Mouse (Mus musculus) ES-E14 (cell line): ENCODE measurements around the gene Fryl.

Source experiments
- CHD2 ChIP-seq: IDR thresholded peaks from 2 replicates; pipeline ENCODE4 v1.6.1; 2014; ENCODE audit warnings: mild to moderate bottlenecking, low read depth, low read length, inconsistent platforms
- HCFC1 ChIP-seq: IDR thresholded peaks from 2 replicates; pipeline ENCODE4 v1.6.1; 2012; ENCODE audit warnings: low read length, inconsistent platforms, borderline replicate concordance; ENCODE audit not compliant: insufficient read depth
- ZC3H11A ChIP-seq: IDR thresholded peaks from 2 replicates; pipeline ENCODE4 v1.6.1; 2012; ENCODE audit warnings: low read depth, mild to moderate bottlenecking, inconsistent platforms, low read length, borderline replicate concordance
- ZNF384 ChIP-seq: IDR thresholded peaks from 2 replicates; pipeline ENCODE4 v1.6.1; 2012; ENCODE audit warnings: low read depth, low read length, inconsistent platforms

GRCm38 (mm10) chr5:73156226-73156926 lies 100.0 kb downstream of the Fryl start:
- TF ChIP-seq ZNF384 (no peak), CHD2 (no peak), HCFC1 (no peak), ZC3H11A (no peak)
